Mouse (Mus musculus): ENCODE results near the gene Shc1. TPM values are rescaled to one million over a fixed set of nuclear protein-coding genes. Genes with fewer than 3 reads are reported as not detected.

The Shc1 gene
- total and polyA plus RNA-seq, 2 experiments, result 37.7 to 56.8 TPM

- H3K79me2 ChIP-seq (ENCODE audit: control insufficient read depth, insufficient read depth, low read length), result peaks cover 53% of the 10 kb centered on the region
- H3K27me3 ChIP-seq (ENCODE audit: control insufficient read depth, insufficient read depth, low read length), result no peaks in the 10 kb centered on the region
- peaks cover 33% of the 10 kb centered on the region for H3K4me1 ChIP-seq (ENCODE audit: control insufficient read depth, insufficient read depth, low read length)
- 1% methylated on average over 56 of the region's 56 CpGs for WGBS
- H3K4me3 ChIP-seq (ENCODE audit: insufficient read depth, low read depth, low read length), result peak overlapping the region; percentile 71
- peak overlapping the region; percentile 82 for H3K9ac ChIP-seq (ENCODE audit: low read depth, low read length)
- peak overlapping the region; percentile 97 for H3K27ac ChIP-seq (replicated peaks; ENCODE audit: insufficient read depth, low read depth, low read length)
- DNase-seq (ENCODE audit: extremely low read depth, low read depth, low spot score), result peak; percentile 85
- no peaks in the 10 kb centered on the region for H3K36me3 ChIP-seq (ENCODE audit: control insufficient read depth, insufficient read depth, low read length)
- no peak for TF ChIP-seq CTCF (IDR thresholded peaks at IDR 0.05; ENCODE audit: low read depth, low read length)
- 0 out of 2 replicates have a peak, but pooled peaks have one; percentile 18 for TF ChIP-seq POLR2A (IDR thresholded peaks at IDR 0.05; ENCODE audit: extremely low read depth, insufficient read depth, low read length)
These were observed 26.4 kb upstream of the Shc1 start for GRCm38 (mm10) chr3:89391663-89392511.

- Histone ChIP-seq H3K9ac (ENCODE audit: low read depth, low read length) (peak overlapping the region; percentile 82), H3K27ac (replicated peaks; ENCODE audit: insufficient read depth, low read depth, low read length) (peak overlapping the region; percentile 87), H3K79me2 (ENCODE audit: control insufficient read depth, insufficient read depth, low read length) (peaks cover 43% of the 10 kb centered on the region), H3K36me3 (ENCODE audit: control insufficient read depth, insufficient read depth, low read length) (no peaks in the 10 kb centered on the region), H3K27me3 (ENCODE audit: control insufficient read depth, insufficient read depth, low read length) (no peaks in the 10 kb centered on the region), H3K4me1 (ENCODE audit: control insufficient read depth, insufficient read depth, low read length) (peaks cover 32% of the 10 kb centered on the region), H3K4me3 (ENCODE audit: insufficient read depth, low read depth, low read length) (peak overlapping the region; percentile 71)
- TF ChIP-seq POLR2A (IDR thresholded peaks at IDR 0.05; ENCODE audit: extremely low read depth, insufficient read depth, low read length) (0 out of 2 replicates have a peak, but pooled peaks have one; percentile 26), CTCF (IDR thresholded peaks at IDR 0.05; ENCODE audit: low read depth, low read length) (no peak)
- no peak for DNase-seq (ENCODE audit: extremely low read depth, low read depth, low spot score)
- 1% methylated on average over 20 of the region's 24 CpGs for WGBS
These were observed 25.4 kb upstream of the Shc1 start for GRCm38 (mm10) chr3:89392871-89393311.

- no peaks in the 10 kb centered on the region for H3K27me3 ChIP-seq (ENCODE audit: control insufficient read depth, insufficient read depth, low read length)
- H3K36me3 ChIP-seq (ENCODE audit: control insufficient read depth, insufficient read depth, low read length), result no peaks in the 10 kb centered on the region
- H3K4me1 ChIP-seq (ENCODE audit: control insufficient read depth, insufficient read depth, low read length), result peaks cover 26% of the 10 kb centered on the region
- DNase-seq (ENCODE audit: extremely low read depth, low read depth, low spot score), result peak; percentile 90
- under 1% methylated on average over 15 of the region's 15 CpGs for WGBS
- H3K4me3 ChIP-seq (ENCODE audit: insufficient read depth, low read depth, low read length), result peak overlapping the region; percentile 85
- H3K27ac ChIP-seq (replicated peaks; ENCODE audit: insufficient read depth, low read depth, low read length), result peak overlapping the region; percentile 98
- H3K79me2 ChIP-seq (ENCODE audit: control insufficient read depth, insufficient read depth, low read length), result peaks cover 36% of the 10 kb centered on the region
- H3K9ac ChIP-seq (ENCODE audit: low read depth, low read length), result peak overlapping the region; percentile 92
- TF ChIP-seq POLR2A (IDR thresholded peaks at IDR 0.05; ENCODE audit: extremely low read depth, insufficient read depth, low read length) (peak; percentile 86), CTCF (IDR thresholded peaks at IDR 0.05; ENCODE audit: low read depth, low read length) (no peak)
These were observed 24.6 kb upstream of the Shc1 start for GRCm38 (mm10) chr3:89393605-89394004.

- Histone ChIP-seq H3K36me3 (ENCODE audit: control insufficient read depth, insufficient read depth, low read length) (no peaks in the 10 kb centered on the region), H3K27me3 (ENCODE audit: control insufficient read depth, insufficient read depth, low read length) (no peaks in the 10 kb centered on the region), H3K4me1 (ENCODE audit: control insufficient read depth, insufficient read depth, low read length) (peaks cover 24% of the 10 kb centered on the region), H3K9ac (ENCODE audit: low read depth, low read length) (peak within 1 kb of the TSS; percentile 92), H3K4me3 (ENCODE audit: insufficient read depth, low read depth, low read length) (peak within 1 kb of the TSS; percentile 85), H3K27ac (replicated peaks; ENCODE audit: insufficient read depth, low read depth, low read length) (peak within 1 kb of the TSS; percentile 98), H3K79me2 (ENCODE audit: control insufficient read depth, insufficient read depth, low read length) (peaks cover 33% of the 10 kb centered on the region)
- WGBS, result under 1% methylated on average over 41 of the region's 42 CpGs
- peak; percentile 86 for DNase-seq (ENCODE audit: extremely low read depth, low read depth, low spot score)
- TF ChIP-seq CTCF (IDR thresholded peaks at IDR 0.05; ENCODE audit: low read depth, low read length) (peak; percentile 67), POLR2A (IDR thresholded peaks at IDR 0.05; ENCODE audit: extremely low read depth, insufficient read depth, low read length) (peak; percentile 59; the same call in 1 of the 2 replicates)
These were observed 24.0 kb upstream of the Shc1 start, which contains the start of gene Zbtb7b for GRCm38 (mm10) chr3:89394006-89394893. Gene Zbtb7b, minus strand, starts transcription at chr3:89394776.

- TF ChIP-seq POLR2A (IDR thresholded peaks at IDR 0.05; ENCODE audit: extremely low read depth, insufficient read depth, low read length) (peak; percentile 61; the same call in 1 of the 2 replicates), CTCF (IDR thresholded peaks at IDR 0.05; ENCODE audit: low read depth, low read length) (no peak)
- Histone ChIP-seq H3K27me3 (ENCODE audit: control insufficient read depth, insufficient read depth, low read length) (no peaks in the 10 kb centered on the region), H3K27ac (replicated peaks; ENCODE audit: insufficient read depth, low read depth, low read length) (peak overlapping the region; percentile 98), H3K36me3 (ENCODE audit: control insufficient read depth, insufficient read depth, low read length) (peaks cover under 1% of the 10 kb centered on the region; the same call in 1 of the 2 replicates), H3K79me2 (ENCODE audit: control insufficient read depth, insufficient read depth, low read length) (peaks cover 28% of the 10 kb centered on the region), H3K9ac (ENCODE audit: low read depth, low read length) (peak overlapping the region; percentile 92), H3K4me1 (ENCODE audit: control insufficient read depth, insufficient read depth, low read length) (peaks cover 18% of the 10 kb centered on the region), H3K4me3 (ENCODE audit: insufficient read depth, low read depth, low read length) (peak overlapping the region; percentile 85)
- 2% methylated on average over 12 of the region's 12 CpGs for WGBS
- peak; percentile 85 for DNase-seq (ENCODE audit: extremely low read depth, low read depth, low spot score)
These were observed 23.4 kb upstream of the Shc1 start for GRCm38 (mm10) chr3:89394894-89395256.
